16 mouse cellular contexts compared by ENCODE assay signal in the genomic region with DNA sequence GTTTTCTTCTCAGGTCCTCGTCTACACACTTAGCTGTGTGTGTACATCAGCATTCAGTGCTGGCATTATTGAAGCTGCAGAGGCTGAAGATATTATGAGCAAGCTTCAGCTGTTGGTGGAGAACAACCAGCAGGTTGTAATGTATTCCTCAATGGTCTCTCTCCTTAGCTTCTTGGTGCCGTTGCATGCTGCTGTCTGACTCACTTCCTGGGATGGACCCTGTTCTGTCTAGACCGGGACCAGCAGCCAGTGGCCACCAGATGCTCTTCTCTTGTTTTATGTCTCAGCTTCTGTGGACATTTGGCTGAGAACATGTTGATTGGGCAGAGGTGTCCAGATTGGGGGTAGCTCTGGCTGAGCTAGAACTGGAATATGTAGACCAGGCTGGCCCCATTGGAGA.
DNase-seq lines count a peak whose midpoint lies in the region.
"Had no signal": no experiment of that assay in that cellular context is flagged by ENCODE, and none has a peak within 500 bp of the region (broad histone marks: within the 10 kb centered on the region; RNA-seq: fewer than 3 reads in every experiment).

No protein-coding gene starts in this region.

- intact Hi-C loops in heart, postnatal 36 days (cut with DNase I) = loop anchor here (5.0 kb wide), 1 partner anchor 155 kb away; no protein-coding TSS in a partner anchor

- peak; percentile 80 for DNase-seq in heart, adult 11 months
- DNase-seq in heart, postnatal 36 days = no peak
- peak; percentile 21 for DNase-seq in right cerebral cortex, adult 18-20 months
- no peak for DNase-seq in right cerebral cortex, postnatal 36 days (ENCODE audit: low spot score in 2 of 2)
- peak; percentile 22 for DNase-seq in 3T3-L1 (ENCODE audit: low read depth, low spot score)
- DNase-seq in 416B (ENCODE audit: low read depth) = peak; percentile 65
- no peak for DNase-seq in gastrocnemius, adult 8-10 months (ENCODE audit: low spot score in 2 of 2)
- DNase-seq in layer of hippocampus, adult 18-20 months (ENCODE audit: low spot score in 2 of 2) = no peak
- DNase-seq: adrenal gland, adult 2 months; adrenal gland, adult 8-10 months; adrenal gland, postnatal 14 days; adrenal gland, postnatal 25 days; cerebellum, adult 11 months; cerebellum, adult 11-12 months; cerebellum, adult 18-20 months; cerebellum, adult 2 months had no signal

Comparison
In these comparisons a context has a peak if more than half of its experiments do, and no peak if none do; other contexts are left out.
1. DNase-seq: peak in heart, adult 11 months (single experiment), right cerebral cortex, adult 18-20 months (single experiment), 3T3-L1 (single experiment) and 416B (single experiment); none in heart, postnatal 36 days (0 of 2), right cerebral cortex, postnatal 36 days (0 of 2), gastrocnemius, adult 8-10 months (0 of 2) and layer of hippocampus, adult 18-20 months (0 of 2).